Mouse (Mus musculus) T-cell, adult 66 days (primary cell): Measurements from ENCODE around the gene Accs. TPM values are rescaled to one million over a fixed set of nuclear protein-coding genes. Genes with fewer than 3 reads are reported as not detected.

Experiments
- total RNA-seq, 2 experiments: library from RNA; stranded (reverse); gene quantifications; 3 replicates in 1 of 2; 4 replicates in 1 of 2; pipeline ENCODE4 v1.2.4; 2023

Accs gene
- 10 to 100 TPM; 32.3 to 33.5 TPM for total RNA-seq

GRCm38 (mm10) chr2:93849505-93850089, at the start of gene Accs:
Gene Accs (minus strand): TSS chr2:93849943.

GRCm38 (mm10) chr2:93869107-93869600, 19.4 kb upstream of the Accs start, which contains the start of gene Accsl:
Gene Accsl (minus strand): TSS chr2:93869157.

GRCm38 (mm10) chr2:93822045-93822749, 27.5 kb downstream of the Accs start, which contains the start of gene Ext2:
Gene Ext2 (minus strand): TSS chr2:93822568.

Other genes with a start within 250 kb of the Accs start
- not detected for gene Alx4, start 207.6 kb downstream of the Accs start, total RNA-seq
- 10 to 100 TPM; 61.0 to 68.1 TPM for gene Ext2, start 27.4 kb downstream of the Accs start, total RNA-seq
- not detected for gene Accsl, start 19.2 kb upstream of the Accs start, total RNA-seq
- not detected for gene Gm13889, start 107.3 kb upstream of the Accs start, total RNA-seq
- gene Gm27027, start 146.4 kb upstream of the Accs start, total RNA-seq = not detected
- gene Alkbh3, start 160.9 kb upstream of the Accs start, total RNA-seq = 10 to 100 TPM; 50.7 to 58.8 TPM